Mouse (Mus musculus): ENCODE results near the gene Spout1.

The Spout1 gene

GRCm38 (mm10) chr2:30177700-30178675 lies at the start of gene Spout1:
Spout1 (minus strand) TSS chr2:30178459.
- DNase-seq (ENCODE audit: low spot score) = peak; percentile 96

GRCm38 (mm10) chr2:30216293-30216692 lies 38.0 kb upstream of the Spout1 start:
- no peak for DNase-seq (ENCODE audit: low spot score)

- DNase-seq (ENCODE audit: low spot score) = no peak
Observed at GRCm38 (mm10) chr2:30215493-30215892, 37.2 kb upstream of the Spout1 start.

- DNase-seq (ENCODE audit: low spot score) = no peak
Observed at GRCm38 (mm10) chr2:30214745-30215144, 36.5 kb upstream of the Spout1 start.

GRCm38 (mm10) chr2:30212951-30213350 lies 34.7 kb upstream of the Spout1 start:
- DNase-seq (ENCODE audit: low spot score) = no peak

GRCm38 (mm10) chr2:30212169-30212545 lies 33.9 kb upstream of the Spout1 start:
- DNase-seq (ENCODE audit: low spot score) = no peak

GRCm38 (mm10) chr2:30211408-30212168 lies 33.3 kb upstream of the Spout1 start:
- no peak for DNase-seq (ENCODE audit: low spot score)

- DNase-seq (ENCODE audit: low spot score) = no peak
Observed at GRCm38 (mm10) chr2:30207886-30208285, 29.6 kb upstream of the Spout1 start.

GRCm38 (mm10) chr2:30207401-30207800 lies 29.1 kb upstream of the Spout1 start:
- no peak for DNase-seq (ENCODE audit: low spot score)

GRCm38 (mm10) chr2:30205629-30206357 lies 27.5 kb upstream of the Spout1 start, which contains the start of gene Kyat1:
Kyat1 (minus strand) TSS chr2:30205847.
- DNase-seq (ENCODE audit: low spot score) = peak; percentile 95

GRCm38 (mm10) chr2:30205255-30205628 lies 27.0 kb upstream of the Spout1 start:
- peak; percentile 64 for DNase-seq (ENCODE audit: low spot score)

GRCm38 (mm10) chr2:30203439-30203838 lies 25.2 kb upstream of the Spout1 start:
- DNase-seq (ENCODE audit: low spot score) = no peak

- no peak for DNase-seq (ENCODE audit: low spot score)
Observed at GRCm38 (mm10) chr2:30200388-30200925, 22.2 kb upstream of the Spout1 start.

GRCm38 (mm10) chr2:30199984-30200383 lies 21.7 kb upstream of the Spout1 start:
- DNase-seq (ENCODE audit: low spot score) = peak; percentile 49

- no peak for DNase-seq (ENCODE audit: low spot score)
Observed at GRCm38 (mm10) chr2:30198021-30198420, 19.8 kb upstream of the Spout1 start.

GRCm38 (mm10) chr2:30194656-30195055 lies 16.4 kb upstream of the Spout1 start:
- DNase-seq (ENCODE audit: low spot score) = no peak

- DNase-seq (ENCODE audit: low spot score) = no peak
Observed at GRCm38 (mm10) chr2:30191790-30192580, 13.7 kb upstream of the Spout1 start.

- no peak for DNase-seq (ENCODE audit: low spot score)
Observed at GRCm38 (mm10) chr2:30185681-30186080, 7.4 kb upstream of the Spout1 start.

GRCm38 (mm10) chr2:30185276-30185675 lies 7.0 kb upstream of the Spout1 start:
- DNase-seq (ENCODE audit: low spot score) = no peak

- DNase-seq (ENCODE audit: low spot score) = no peak
Observed at GRCm38 (mm10) chr2:30183721-30184120, 5.5 kb upstream of the Spout1 start.

GRCm38 (mm10) chr2:30182424-30182823 lies 4.2 kb upstream of the Spout1 start:
- DNase-seq (ENCODE audit: low spot score) = no peak

Data from urinary bladder, postnatal 14 days (tissue).